Mouse (Mus musculus) MEL (cell line): ENCODE results near the gene Il2ra. TPM values are rescaled to one million over a fixed set of nuclear protein-coding genes. Genes with fewer than 3 reads are reported as not detected.

Source experiments
- DNase-seq: peaks from one replicate; pipeline ENCODE4 v3.0.0; 2011; ENCODE audit warnings: low read depth, low spot score
- H3K27ac ChIP-seq: 2 replicates; pipeline ENCODE4 v1.5.1; 2012; ENCODE audit warnings: low read depth, mild to moderate bottlenecking, control low read depth, low read length, moderate library complexity; ENCODE audit not compliant: control insufficient read depth
- H3K27me3 ChIP-seq, 2 experiments: fragments of 150-350 bp in 1 of 2; sonication (generic) in 1 of 2; 2 replicates each; pipeline ENCODE4 v1.6.1; 2012; ENCODE audit warnings: low read length in 2 of 2, mild to moderate bottlenecking in 2 of 2, improper control_type of control experiment in 1 of 2, moderate library complexity in 1 of 2; ENCODE audit not compliant: insufficient read depth in 2 of 2, control insufficient read depth in 1 of 2
- H3K36me3 ChIP-seq, 2 experiments: 2 replicates each; pipeline ENCODE4 v1.6.1; 2012 to 2014; ENCODE audit warnings: low read length in 2 of 2, improper control_type of control experiment in 1 of 2, inconsistent platforms in 1 of 2, mild to moderate bottlenecking in 1 of 2; ENCODE audit not compliant: insufficient read depth in 2 of 2, control insufficient read depth in 1 of 2
- H3K4me1 ChIP-seq, 2 experiments: fragments of 150-350 bp in 1 of 2; sonication (generic) in 1 of 2; 2 replicates each; pipeline ENCODE4 v1.6.1; 2012; ENCODE audit warnings: low read length in 2 of 2, improper control_type of control experiment in 1 of 2, mild to moderate bottlenecking in 1 of 2; ENCODE audit not compliant: insufficient read depth in 2 of 2, control insufficient read depth in 1 of 2
- H3K4me3 ChIP-seq, 2 experiments: fragments of 150-350 bp in 1 of 2; sonication (generic) in 1 of 2; 2 replicates each; pipeline ENCODE4 v1.5.1; 2012; ENCODE audit warnings: low read depth in 2 of 2, low read length in 2 of 2, mild to moderate bottlenecking in 2 of 2, moderate library complexity in 2 of 2, control low read depth in 1 of 2, improper control_type of control experiment in 1 of 2; ENCODE audit not compliant: control insufficient read depth in 1 of 2, insufficient read depth in 1 of 2
- H3K79me2 ChIP-seq: 2 replicates; pipeline ENCODE4 v1.6.1; 2012; ENCODE audit warnings: mild to moderate bottlenecking, low read length, moderate library complexity; ENCODE audit not compliant: control insufficient read depth, poor library complexity, insufficient read depth
- H3K9ac ChIP-seq: 2 replicates; pipeline ENCODE4 v1.6.1; 2012; ENCODE audit warnings: low read depth, mild to moderate bottlenecking, control low read depth, low read length, moderate library complexity; ENCODE audit not compliant: control insufficient read depth, poor library complexity, severe bottlenecking
- H3K9me3 ChIP-seq: fragments of 150-350 bp; sonication (generic); replicated peaks from 2 replicates; pipeline ENCODE4 v1.6.1; 2012; ENCODE audit warnings: mild to moderate bottlenecking, low read length, improper control_type of control experiment, moderate library complexity; ENCODE audit not compliant: insufficient read depth
- CHD1 ChIP-seq: IDR thresholded peaks from 2 replicates; pipeline ENCODE4 v1.6.1; 2012; ENCODE audit warnings: low read depth, mild to moderate bottlenecking, inconsistent platforms, low read length, improper control_type of control experiment
- CTCF ChIP-seq, 3 experiments: IDR thresholded peaks in 2 of 3; conservative IDR thresholded peaks in 1 of 3; 2 replicates each; pipeline ENCODE4 v1.5.1; 2011 to 2012; ENCODE audit warnings: low read length in 3 of 3, low read depth in 2 of 3, mild to moderate bottlenecking in 2 of 3, improper control_type of control experiment in 1 of 3, inconsistent platforms in 1 of 3, mixed read lengths in 1 of 3, moderate library complexity in 1 of 3; ENCODE audit not compliant: control insufficient read depth in 1 of 3, insufficient read depth in 1 of 3, poor library complexity in 1 of 3, severe bottlenecking in 1 of 3
- ELF1 ChIP-seq: IDR thresholded peaks from 2 replicates; pipeline ENCODE4 v1.6.1; 2014; ENCODE audit warnings: low read depth, mild to moderate bottlenecking, inconsistent platforms, low read length, improper control_type of control experiment, moderate library complexity
- EP300 ChIP-seq, 2 experiments: IDR thresholded peaks; 2 replicates each; pipeline ENCODE4 v1.6.1; 2011; ENCODE audit warnings: improper control_type of control experiment in 2 of 2, low read length in 2 of 2, low read depth in 1 of 2, mild to moderate bottlenecking in 1 of 2
- ETS1 ChIP-seq: IDR thresholded peaks from 2 replicates; pipeline ENCODE4 v1.6.1; 2012; ENCODE audit warnings: low read depth, mild to moderate bottlenecking, inconsistent platforms, low read length, improper control_type of control experiment, moderate library complexity
- GABPA ChIP-seq: IDR thresholded peaks from 2 replicates; pipeline ENCODE4 v1.6.1; 2012; ENCODE audit warnings: low read depth, mild to moderate bottlenecking, inconsistent platforms, low read length, improper control_type of control experiment, moderate library complexity
- GATA1 ChIP-seq: IDR thresholded peaks from 2 replicates; pipeline ENCODE4 v1.6.1; 2011; ENCODE audit warnings: low read depth, low read length, improper control_type of control experiment
- HCFC1 ChIP-seq: IDR thresholded peaks from 2 replicates; pipeline ENCODE4 v1.6.1; 2012; ENCODE audit warnings: low read depth, mild to moderate bottlenecking, inconsistent platforms, low read length, improper control_type of control experiment, moderate library complexity
- MAZ ChIP-seq: IDR thresholded peaks from 2 replicates; pipeline ENCODE4 v1.6.1; 2012; ENCODE audit warnings: low read depth, mild to moderate bottlenecking, inconsistent platforms, low read length, improper control_type of control experiment
- MXI1 ChIP-seq: IDR thresholded peaks from 2 replicates; pipeline ENCODE4 v1.6.1; 2011; ENCODE audit warnings: mild to moderate bottlenecking, low read depth, low read length, improper control_type of control experiment
- MYC ChIP-seq: IDR thresholded peaks from 2 replicates; pipeline ENCODE4 v1.6.1; 2011; ENCODE audit warnings: low read depth, mild to moderate bottlenecking, low read length, improper control_type of control experiment, moderate library complexity
- NELFE ChIP-seq: IDR thresholded peaks from 2 replicates; pipeline ENCODE4 v1.6.1; 2011; ENCODE audit warnings: low read depth, low read length, improper control_type of control experiment
- NRF1 ChIP-seq: IDR thresholded peaks from 2 replicates; pipeline ENCODE4 v1.6.1; 2014; ENCODE audit warnings: low read depth, mild to moderate bottlenecking, inconsistent platforms, low read length, improper control_type of control experiment, moderate library complexity; ENCODE audit not compliant: poor library complexity, insufficient read depth, severe bottlenecking
- POLR2A ChIP-seq, 2 experiments: IDR thresholded peaks; 2 replicates each; pipeline ENCODE4 v1.6.1; 2011 to 2012; ENCODE audit warnings: low read length in 2 of 2, mild to moderate bottlenecking in 2 of 2, control low read depth in 1 of 2, improper control_type of control experiment in 1 of 2, low read depth in 1 of 2, moderate library complexity in 1 of 2; ENCODE audit not compliant: control insufficient read depth in 1 of 2, insufficient read depth in 1 of 2, poor library complexity in 1 of 2
- POLR2AphosphoS5 ChIP-seq: IDR thresholded peaks from 2 replicates; pipeline ENCODE4 v1.6.1; 2012; ENCODE audit warnings: low read depth, borderline replicate concordance, mild to moderate bottlenecking, inconsistent platforms, low read length, moderate library complexity, mixed read lengths
- RCOR1 ChIP-seq: IDR thresholded peaks from 2 replicates; pipeline ENCODE4 v1.6.1; 2012; ENCODE audit warnings: low read depth, mild to moderate bottlenecking, inconsistent platforms, low read length, improper control_type of control experiment
- TCF12 ChIP-seq: IDR thresholded peaks from 2 replicates; pipeline ENCODE4 v1.6.1; 2014; ENCODE audit warnings: low read depth, mild to moderate bottlenecking, inconsistent platforms, low read length, improper control_type of control experiment, moderate library complexity
- UBTF ChIP-seq: IDR thresholded peaks from 2 replicates; pipeline ENCODE4 v1.6.1; 2012; ENCODE audit warnings: low read depth, mild to moderate bottlenecking, inconsistent platforms, low read length, improper control_type of control experiment, moderate library complexity, borderline replicate concordance; ENCODE audit not compliant: insufficient read depth
- USF1 ChIP-seq: IDR thresholded peaks from 2 replicates; pipeline ENCODE4 v1.6.1; 2014; ENCODE audit warnings: low read depth, mild to moderate bottlenecking, inconsistent platforms, low read length, improper control_type of control experiment, moderate library complexity
- USF2 ChIP-seq, 2 experiments: IDR thresholded peaks; 2 replicates each; pipeline ENCODE4 v1.6.1; 2011 to 2012; ENCODE audit warnings: improper control_type of control experiment in 2 of 2, low read length in 2 of 2, borderline replicate concordance in 1 of 2, inconsistent platforms in 1 of 2, low read depth in 1 of 2, mild to moderate bottlenecking in 1 of 2; ENCODE audit not compliant: insufficient read depth in 1 of 2
- ZMIZ1 ChIP-seq: IDR thresholded peaks from 2 replicates; pipeline ENCODE4 v1.6.1; 2012; ENCODE audit warnings: low read depth, mild to moderate bottlenecking, inconsistent platforms, low read length, improper control_type of control experiment, moderate library complexity
- ZNF384 ChIP-seq: IDR thresholded peaks from 2 replicates; pipeline ENCODE4 v1.6.1; 2012; ENCODE audit warnings: low read depth, mild to moderate bottlenecking, inconsistent platforms, low read length, improper control_type of control experiment
- polyA plus RNA-seq, 2 experiments: library from polyadenylated mRNA; stranded (reverse) in 1 of 2; unstranded in 1 of 2; fragments of >175 nt in 1 of 2; fragments of >200 nt in 1 of 2; gene quantifications; 2 replicates each; pipeline versions ENCODE4 v1.2.1 to v1.2.4; 2012; ENCODE audit warnings: low replicate concordance in 2 of 2, low read depth in 1 of 2; ENCODE audit not compliant: insufficient read length in 2 of 2, insufficient read depth in 1 of 2, missing spikeins in 1 of 2
- total RNA-seq: library from RNA; depleted of rRNA; stranded (reverse); fragments of 300-350 nt; gene quantifications from 2 replicates; pipeline ENCODE4 v1.2.3, GENCODE M21; 2012

Il2ra gene
- total and polyA plus RNA-seq, 3 experiments: not detected

DNA sequence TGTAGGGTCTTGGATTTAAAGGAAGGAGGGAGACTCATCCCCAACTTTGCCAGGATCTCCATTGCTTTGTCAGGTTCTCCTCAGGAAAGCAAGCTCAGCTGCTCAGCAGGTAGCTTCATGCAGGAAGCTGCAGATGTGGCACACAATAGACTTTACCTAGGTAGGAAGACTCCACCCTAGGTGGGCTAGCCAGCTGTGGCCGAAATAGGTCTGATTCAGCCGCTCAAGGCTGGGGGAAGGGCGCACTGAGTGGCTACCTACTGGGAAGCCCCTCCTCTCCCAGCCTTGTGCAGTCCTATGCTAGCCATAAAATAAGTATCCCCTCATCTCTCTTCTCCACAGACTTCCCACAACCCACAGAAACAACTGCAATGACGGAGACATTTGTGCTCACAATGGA is 40.1 kb downstream of the Il2ra start:
- H3K9me3 ChIP-seq: no peaks in the 10 kb centered on the region
- H3K36me3 ChIP-seq: no peaks in the 10 kb centered on the region
- no peak overlapping the region for H3K4me3 ChIP-seq
- H3K9ac ChIP-seq: no peak overlapping the region
- H3K27ac ChIP-seq: no peak overlapping the region
- TF ChIP-seq USF1: no peak
- no peak for TF ChIP-seq ZMIZ1
- TF ChIP-seq ETS1: no peak
- no peak for TF ChIP-seq ELF1
- no peak for TF ChIP-seq EP300 (IDR thresholded peaks at IDR 0.05; ENCODE audit: low read depth in 1 of 2, low read length in 2 of 2)
- TF ChIP-seq NRF1: no peak
- TF ChIP-seq CHD1: no peak
- no peak for TF ChIP-seq RCOR1
- TF ChIP-seq MYC: no peak
- TF ChIP-seq POLR2A (IDR thresholded peaks at IDR 0.05; ENCODE audit: control insufficient read depth in 1 of 2, insufficient read depth in 1 of 2, low read depth in 1 of 2, low read length in 2 of 2, poor library complexity in 1 of 2): no peak
- TF ChIP-seq ZNF384: no peak
- no peak for TF ChIP-seq TCF12
- no peak for TF ChIP-seq UBTF
- TF ChIP-seq CTCF (IDR thresholded peaks at IDR 0.05 in 2 of 3, conservative IDR thresholded peaks at IDR 0.05 in 1 of 3; ENCODE audit: control insufficient read depth in 1 of 3, insufficient read depth in 1 of 3, low read depth in 2 of 3, low read length in 3 of 3, poor library complexity in 1 of 3, severe bottlenecking in 1 of 3): no peak
- peaks cover 2 to 17% of the 10 kb centered on the region in 2 experiments for H3K27me3 ChIP-seq
- no peaks in the 10 kb centered on the region for H3K4me1 ChIP-seq
- no peak for DNase-seq
- no peaks in the 10 kb centered on the region for H3K79me2 ChIP-seq

DNA sequence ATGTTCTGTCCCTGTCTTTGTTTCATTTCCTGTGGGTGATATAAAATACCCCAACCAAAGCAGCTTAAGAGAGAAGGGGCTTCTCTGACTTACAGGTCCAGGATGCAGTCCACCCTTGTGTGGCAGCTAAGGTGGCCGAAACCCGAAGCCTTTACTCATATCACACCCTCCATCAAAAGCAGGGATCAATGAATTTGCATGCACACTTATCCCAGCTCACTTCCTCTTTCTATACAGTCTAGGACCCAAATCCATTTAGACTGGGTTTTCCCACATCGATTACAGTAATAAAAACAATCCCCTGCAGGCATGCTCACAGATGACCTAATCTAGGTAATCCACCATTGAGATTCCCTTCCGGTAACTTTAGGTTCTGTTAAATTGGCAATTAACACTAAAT is 43.9 kb downstream of the Il2ra start:
- Histone ChIP-seq H3K4me1 (no peaks in the 10 kb centered on the region), H3K27ac (no peak overlapping the region)
- TF ChIP-seq NELFE (no peak), POLR2AphosphoS5 (no peak), RCOR1 (no peak), USF1 (no peak), GATA1 (no peak), HCFC1 (no peak), GABPA (no peak), USF2 (IDR thresholded peaks at IDR 0.05; ENCODE audit: borderline replicate concordance in 1 of 2, insufficient read depth in 1 of 2, low read depth in 1 of 2, low read length in 2 of 2) (no peak), MAZ (no peak), ETS1 (no peak), MXI1 (no peak)
- TF ChIP-seq, all 39 proteins: peak for 0
- Histone ChIP-seq H3K36me3 (no peaks in the 10 kb centered on the region), H3K9me3 (no peaks in the 10 kb centered on the region), H3K9ac (no peak overlapping the region), H3K79me2 (no peaks in the 10 kb centered on the region), H3K4me3 (no peak overlapping the region), H3K27me3 (peaks cover 0 to 14% of the 10 kb centered on the region in 2 experiments)
- no peak for DNase-seq
